Mouse (Mus musculus): ENCODE measurements at regions not wholly inside any gene's neighbourhood (a gene's known extent, or its start where the extent isn't known, plus 50 kb on each side); places are given as distances from the start of the nearest gene placed in this dataset.

GRCm38 (mm10) chr9:94431540-94431939 is 106.3 kb downstream of the 1190002N15Rik start:
- Histone ChIP-seq H3K4me1 (ENCODE audit: control insufficient read depth, insufficient read depth, low read length) (no peaks in the 10 kb centered on the region), H3K9ac (ENCODE audit: low read length) (no peak overlapping the region), H3K27ac (ENCODE audit: low read length) (no peak overlapping the region), H3K36me3 (ENCODE audit: control insufficient read depth, insufficient read depth) (no peaks in the 10 kb centered on the region), H3K4me3 (ENCODE audit: low read length) (no peak overlapping the region), H3K9me3 (replicated peaks; ENCODE audit: control insufficient read depth, low read length) (no peaks in the 10 kb centered on the region), H3K27me3 (ENCODE audit: control insufficient read depth, insufficient read depth, low read length) (no peaks in the 10 kb centered on the region), H3K4me2 (ENCODE audit: low read depth, low read length) (no peak overlapping the region)
- ATAC-seq (replicated peaks; ENCODE audit: extremely low read depth, insufficient read depth, low FRiP score), result no peak
- WGBS, result 80% methylated on average over 3 of the region's 3 CpGs

GRCm38 (mm10) chr9:94430996-94431395 is 106.9 kb downstream of the 1190002N15Rik start:
- ATAC-seq (replicated peaks; ENCODE audit: extremely low read depth, insufficient read depth, low FRiP score), result no peak
- Histone ChIP-seq H3K27me3 (ENCODE audit: control insufficient read depth, insufficient read depth, low read length) (no peaks in the 10 kb centered on the region), H3K9me3 (replicated peaks; ENCODE audit: control insufficient read depth, low read length) (no peaks in the 10 kb centered on the region), H3K4me1 (ENCODE audit: control insufficient read depth, insufficient read depth, low read length) (no peaks in the 10 kb centered on the region), H3K4me2 (ENCODE audit: low read depth, low read length) (no peak overlapping the region), H3K9ac (ENCODE audit: low read length) (no peak overlapping the region), H3K36me3 (ENCODE audit: control insufficient read depth, insufficient read depth) (no peaks in the 10 kb centered on the region), H3K4me3 (ENCODE audit: low read length) (no peak overlapping the region), H3K27ac (ENCODE audit: low read length) (no peak overlapping the region)
- 87% methylated on average over 6 of the region's 6 CpGs for WGBS

GRCm38 (mm10) chr9:94426740-94427139 is 111.1 kb downstream of the 1190002N15Rik start:
- Histone ChIP-seq H3K27ac (ENCODE audit: low read length) (no peak overlapping the region), H3K9ac (ENCODE audit: low read length) (no peak overlapping the region), H3K9me3 (replicated peaks; ENCODE audit: control insufficient read depth, low read length) (no peaks in the 10 kb centered on the region), H3K27me3 (ENCODE audit: control insufficient read depth, insufficient read depth, low read length) (no peaks in the 10 kb centered on the region), H3K36me3 (ENCODE audit: control insufficient read depth, insufficient read depth) (no peaks in the 10 kb centered on the region), H3K4me2 (ENCODE audit: low read depth, low read length) (no peak overlapping the region), H3K4me1 (ENCODE audit: control insufficient read depth, insufficient read depth, low read length) (peaks cover 3% of the 10 kb centered on the region; the same call in 1 of the 2 replicates), H3K4me3 (ENCODE audit: low read length) (no peak overlapping the region)
- WGBS, result 95% methylated on average over 5 of the region's 5 CpGs
- no peak for ATAC-seq (replicated peaks; ENCODE audit: extremely low read depth, insufficient read depth, low FRiP score)

- H3K27me3 ChIP-seq (ENCODE audit: control insufficient read depth, insufficient read depth, low read length), result no peaks in the 10 kb centered on the region
- H3K4me1 ChIP-seq (ENCODE audit: control insufficient read depth, insufficient read depth, low read length), result peaks cover 3% of the 10 kb centered on the region; the same call in 1 of the 2 replicates
- 22% methylated on average over 6 of the region's 6 CpGs for WGBS
- no peak for ATAC-seq (replicated peaks; ENCODE audit: extremely low read depth, insufficient read depth, low FRiP score)
- no peak overlapping the region for H3K27ac ChIP-seq (ENCODE audit: low read length)
- H3K4me2 ChIP-seq (ENCODE audit: low read depth, low read length), result no peak overlapping the region
- H3K36me3 ChIP-seq (ENCODE audit: control insufficient read depth, insufficient read depth), result no peaks in the 10 kb centered on the region
- H3K9ac ChIP-seq (ENCODE audit: low read length), result no peak overlapping the region
- H3K9me3 ChIP-seq (replicated peaks; ENCODE audit: control insufficient read depth, low read length), result no peaks in the 10 kb centered on the region
- H3K4me3 ChIP-seq (ENCODE audit: low read length), result no peak overlapping the region
These were observed 112.1 kb downstream of the 1190002N15Rik start for GRCm38 (mm10) chr9:94425804-94426203.

GRCm38 (mm10) chr9:94424438-94425135 is 113.3 kb downstream of the 1190002N15Rik start:
- H3K9me3 ChIP-seq (replicated peaks; ENCODE audit: control insufficient read depth, low read length), result no peaks in the 10 kb centered on the region
- no peak overlapping the region for H3K27ac ChIP-seq (ENCODE audit: low read length)
- H3K9ac ChIP-seq (ENCODE audit: low read length), result no peak overlapping the region
- H3K36me3 ChIP-seq (ENCODE audit: control insufficient read depth, insufficient read depth), result no peaks in the 10 kb centered on the region
- no peak for ATAC-seq (replicated peaks; ENCODE audit: extremely low read depth, insufficient read depth, low FRiP score)
- H3K27me3 ChIP-seq (ENCODE audit: control insufficient read depth, insufficient read depth, low read length), result no peaks in the 10 kb centered on the region
- H3K4me3 ChIP-seq (ENCODE audit: low read length), result no peak overlapping the region
- H3K4me2 ChIP-seq (ENCODE audit: low read depth, low read length), result no peak overlapping the region
- WGBS, result 80% methylated on average over 5 of the region's 5 CpGs
- H3K4me1 ChIP-seq (ENCODE audit: control insufficient read depth, insufficient read depth, low read length), result peaks cover 3% of the 10 kb centered on the region; the same call in 1 of the 2 replicates

GRCm38 (mm10) chr9:94410546-94410945 is 127.3 kb downstream of the 1190002N15Rik start:
- Histone ChIP-seq H3K4me3 (ENCODE audit: low read length) (no peak overlapping the region), H3K9ac (ENCODE audit: low read length) (no peak overlapping the region), H3K4me1 (ENCODE audit: control insufficient read depth, insufficient read depth, low read length) (0 out of 2 replicates have a peak, but pooled peaks cover 3% of the 10 kb centered on the region), H3K9me3 (replicated peaks; ENCODE audit: control insufficient read depth, low read length) (no peaks in the 10 kb centered on the region), H3K27me3 (ENCODE audit: control insufficient read depth, insufficient read depth, low read length) (no peaks in the 10 kb centered on the region), H3K36me3 (ENCODE audit: control insufficient read depth, insufficient read depth) (no peaks in the 10 kb centered on the region), H3K27ac (ENCODE audit: low read length) (no peak overlapping the region), H3K4me2 (ENCODE audit: low read depth, low read length) (no peak overlapping the region)
- 70% methylated on average over 8 of the region's 8 CpGs for WGBS
- ATAC-seq (replicated peaks; ENCODE audit: extremely low read depth, insufficient read depth, low FRiP score), result no peak

GRCm38 (mm10) chr9:94410042-94410441 is 127.8 kb downstream of the 1190002N15Rik start:
- no peak overlapping the region for H3K4me2 ChIP-seq (ENCODE audit: low read depth, low read length)
- no peak overlapping the region for H3K9ac ChIP-seq (ENCODE audit: low read length)
- H3K27ac ChIP-seq (ENCODE audit: low read length), result no peak overlapping the region
- 39% methylated on average over 3 of the region's 3 CpGs for WGBS
- H3K27me3 ChIP-seq (ENCODE audit: control insufficient read depth, insufficient read depth, low read length), result no peaks in the 10 kb centered on the region
- H3K36me3 ChIP-seq (ENCODE audit: control insufficient read depth, insufficient read depth), result no peaks in the 10 kb centered on the region
- ATAC-seq (replicated peaks; ENCODE audit: extremely low read depth, insufficient read depth, low FRiP score), result no peak
- 0 out of 2 replicates have a peak, but pooled peaks cover 3% of the 10 kb centered on the region for H3K4me1 ChIP-seq (ENCODE audit: control insufficient read depth, insufficient read depth, low read length)
- H3K4me3 ChIP-seq (ENCODE audit: low read length), result no peak overlapping the region
- H3K9me3 ChIP-seq (replicated peaks; ENCODE audit: control insufficient read depth, low read length), result no peaks in the 10 kb centered on the region

GRCm38 (mm10) chr9:94408635-94409323 is 129.1 kb downstream of the 1190002N15Rik start:
- no peak for ATAC-seq (replicated peaks; ENCODE audit: extremely low read depth, insufficient read depth, low FRiP score)
- Histone ChIP-seq H3K4me3 (ENCODE audit: low read length) (no peak overlapping the region), H3K4me1 (ENCODE audit: control insufficient read depth, insufficient read depth, low read length) (peaks cover 6% of the 10 kb centered on the region; the same call in 1 of the 2 replicates), H3K36me3 (ENCODE audit: control insufficient read depth, insufficient read depth) (no peaks in the 10 kb centered on the region), H3K27me3 (ENCODE audit: control insufficient read depth, insufficient read depth, low read length) (no peaks in the 10 kb centered on the region), H3K27ac (ENCODE audit: low read length) (no peak overlapping the region), H3K4me2 (ENCODE audit: low read depth, low read length) (no peak overlapping the region), H3K9ac (ENCODE audit: low read length) (no peak overlapping the region), H3K9me3 (replicated peaks; ENCODE audit: control insufficient read depth, low read length) (no peaks in the 10 kb centered on the region)
- 39% methylated on average over 7 of the region's 7 CpGs for WGBS

GRCm38 (mm10) chr9:94407671-94408070 is 130.2 kb downstream of the 1190002N15Rik start:
- no peak for ATAC-seq (replicated peaks; ENCODE audit: extremely low read depth, insufficient read depth, low FRiP score)
- 93% methylated on average over 10 of the region's 10 CpGs for WGBS

More at GRCm38 (mm10) chr9:94407671-94408070, 130.2 kb downstream of the 1190002N15Rik start:
- Histone ChIP-seq H3K4me3 (ENCODE audit: low read length) (no peak overlapping the region), H3K4me1 (ENCODE audit: control insufficient read depth, insufficient read depth, low read length) (peaks cover 3% of the 10 kb centered on the region; the same call in 1 of the 2 replicates), H3K27ac (ENCODE audit: low read length) (no peak overlapping the region), H3K9ac (ENCODE audit: low read length) (no peak overlapping the region), H3K4me2 (ENCODE audit: low read depth, low read length) (no peak overlapping the region), H3K9me3 (replicated peaks; ENCODE audit: control insufficient read depth, low read length) (no peaks in the 10 kb centered on the region), H3K36me3 (ENCODE audit: control insufficient read depth, insufficient read depth) (no peaks in the 10 kb centered on the region), H3K27me3 (ENCODE audit: control insufficient read depth, insufficient read depth, low read length) (no peaks in the 10 kb centered on the region)

All from heart, embryonic 16.5 days (tissue).